Mouse (Mus musculus): ENCODE measurements around the gene Ahcyl2. TPM values are rescaled to one million over a fixed set of nuclear protein-coding genes. Genes with fewer than 3 reads are reported as not detected.

Ahcyl2 gene
- total and polyA plus RNA-seq, 2 experiments from 2014 or later, result 13.6 to 48.3 TPM

GRCm38 (mm10) chr6:29793520-29793919 lies 25.7 kb downstream of the Ahcyl2 start:
- Histone ChIP-seq H3K4me1 (ENCODE audit: insufficient read depth) (0 out of 2 replicates have a peak, but pooled peaks cover 6% of the 10 kb centered on the region), H3K9me3 (ENCODE audit: low read length) (no peaks in the 10 kb centered on the region), H3K27ac (ENCODE audit: low read depth, low read length) (no peak overlapping the region), H3K36me3 (ENCODE audit: insufficient read depth) (no peaks in the 10 kb centered on the region), H3K4me3 (ENCODE audit: low read depth, low read length) (no peak overlapping the region), H3K4me2 (ENCODE audit: low read depth) (no peak overlapping the region), H3K9ac (no peak overlapping the region), H3K27me3 (ENCODE audit: insufficient read depth, low read length) (no peaks in the 10 kb centered on the region)
- ATAC-seq (no peak), DNase-seq (no peak)
- 83% methylated on average over 1 of the region's 1 CpGs for WGBS
- no peak for TF ChIP-seq CTCF (IDR thresholded peaks at IDR 0.05; ENCODE audit: low read depth)

- H3K9ac ChIP-seq, result no peak overlapping the region
- no peak overlapping the region for H3K4me2 ChIP-seq (ENCODE audit: low read depth)
These were observed 26.8 kb downstream of the Ahcyl2 start for GRCm38 (mm10) chr6:29794582-29794981.

GRCm38 (mm10) chr6:29802979-29803378 lies 35.2 kb downstream of the Ahcyl2 start:
- WGBS, result 98% methylated on average over 1 of the region's 1 CpGs
- Histone ChIP-seq H3K4me2 (ENCODE audit: low read depth) (no peak overlapping the region), H3K27ac (ENCODE audit: low read depth, low read length) (no peak overlapping the region), H3K9ac (no peak overlapping the region), H3K9me3 (ENCODE audit: low read length) (no peaks in the 10 kb centered on the region), H3K27me3 (ENCODE audit: insufficient read depth, low read length) (no peaks in the 10 kb centered on the region), H3K4me3 (ENCODE audit: low read depth, low read length) (no peak overlapping the region), H3K36me3 (ENCODE audit: insufficient read depth) (no peaks in the 10 kb centered on the region), H3K4me1 (ENCODE audit: insufficient read depth) (no peaks in the 10 kb centered on the region)
- no peak for TF ChIP-seq CTCF (IDR thresholded peaks at IDR 0.05; ENCODE audit: low read depth)
- ATAC-seq (no peak), DNase-seq (no peak)

More at GRCm38 (mm10) chr6:29794582-29794981, 26.8 kb downstream of the Ahcyl2 start:
- ATAC-seq, result no peak
- no peaks in the 10 kb centered on the region for H3K27me3 ChIP-seq (ENCODE audit: insufficient read depth, low read length)
- H3K27ac ChIP-seq (ENCODE audit: low read depth, low read length), result no peak overlapping the region
- WGBS, result 90% methylated on average over 6 of the region's 6 CpGs
- H3K36me3 ChIP-seq (ENCODE audit: insufficient read depth), result no peaks in the 10 kb centered on the region
- no peaks in the 10 kb centered on the region for H3K9me3 ChIP-seq (ENCODE audit: low read length)
- H3K4me1 ChIP-seq (ENCODE audit: insufficient read depth), result no peaks in the 10 kb centered on the region
- no peak for DNase-seq
- TF ChIP-seq CTCF (IDR thresholded peaks at IDR 0.05; ENCODE audit: low read depth), result no peak
- no peak overlapping the region for H3K4me3 ChIP-seq (ENCODE audit: low read depth, low read length)

- Histone ChIP-seq H3K36me3 (ENCODE audit: insufficient read depth) (no peaks in the 10 kb centered on the region), H3K9me3 (ENCODE audit: low read length) (no peaks in the 10 kb centered on the region), H3K27ac (ENCODE audit: low read depth, low read length) (no peak overlapping the region), H3K27me3 (ENCODE audit: insufficient read depth, low read length) (no peaks in the 10 kb centered on the region), H3K4me3 (ENCODE audit: low read depth, low read length) (no peak overlapping the region), H3K9ac (no peak overlapping the region), H3K4me2 (ENCODE audit: low read depth) (no peak overlapping the region), H3K4me1 (ENCODE audit: insufficient read depth) (no peaks in the 10 kb centered on the region)
- TF ChIP-seq CTCF (IDR thresholded peaks at IDR 0.05; ENCODE audit: low read depth), result no peak
- 56% methylated on average over 3 of the region's 3 CpGs for WGBS
- no peak for DNase-seq
- ATAC-seq, result no peak
These were observed 36.2 kb downstream of the Ahcyl2 start for GRCm38 (mm10) chr6:29804006-29804405.

- Histone ChIP-seq H3K27ac (ENCODE audit: low read depth, low read length) (no peak overlapping the region), H3K9me3 (ENCODE audit: low read length) (no peaks in the 10 kb centered on the region), H3K4me1 (ENCODE audit: insufficient read depth) (no peaks in the 10 kb centered on the region), H3K4me3 (ENCODE audit: low read depth, low read length) (no peak overlapping the region), H3K27me3 (ENCODE audit: insufficient read depth, low read length) (no peaks in the 10 kb centered on the region), H3K9ac (no peak overlapping the region), H3K36me3 (ENCODE audit: insufficient read depth) (no peaks in the 10 kb centered on the region), H3K4me2 (ENCODE audit: low read depth) (no peak overlapping the region)
- ATAC-seq (no peak), DNase-seq (no peak)
- TF ChIP-seq CTCF (IDR thresholded peaks at IDR 0.05; ENCODE audit: low read depth), result no peak
- WGBS, result 45% methylated on average over 2 of the region's 2 CpGs
These were observed 37.6 kb downstream of the Ahcyl2 start for GRCm38 (mm10) chr6:29805381-29805780.

GRCm38 (mm10) chr6:29812076-29812475 lies 44.3 kb downstream of the Ahcyl2 start:
- no peaks in the 10 kb centered on the region for H3K9me3 ChIP-seq (ENCODE audit: low read length)
- H3K27me3 ChIP-seq (ENCODE audit: insufficient read depth, low read length), result no peaks in the 10 kb centered on the region
- DNase-seq (no peak), ATAC-seq (no peak)
- no peak for TF ChIP-seq CTCF (IDR thresholded peaks at IDR 0.05; ENCODE audit: low read depth)
- H3K4me3 ChIP-seq (ENCODE audit: low read depth, low read length), result no peak overlapping the region
- no peak overlapping the region for H3K27ac ChIP-seq (ENCODE audit: low read depth, low read length)
- no peak overlapping the region for H3K4me2 ChIP-seq (ENCODE audit: low read depth)
- H3K4me1 ChIP-seq (ENCODE audit: insufficient read depth), result 0 out of 2 replicates have a peak, but pooled peaks cover 12% of the 10 kb centered on the region
- WGBS, result 79% methylated on average over 2 of the region's 2 CpGs
- H3K9ac ChIP-seq, result no peak overlapping the region
- no peaks in the 10 kb centered on the region for H3K36me3 ChIP-seq (ENCODE audit: insufficient read depth)

GRCm38 (mm10) chr6:29812651-29813050 lies 44.8 kb downstream of the Ahcyl2 start:
- H3K27me3 ChIP-seq (ENCODE audit: insufficient read depth, low read length), result no peaks in the 10 kb centered on the region
- H3K9ac ChIP-seq, result no peak overlapping the region
- H3K27ac ChIP-seq (ENCODE audit: low read depth, low read length), result no peak overlapping the region
- ATAC-seq, result no peak
- TF ChIP-seq CTCF (IDR thresholded peaks at IDR 0.05; ENCODE audit: low read depth), result no peak
- H3K4me3 ChIP-seq (ENCODE audit: low read depth, low read length), result no peak overlapping the region
- H3K9me3 ChIP-seq (ENCODE audit: low read length), result no peaks in the 10 kb centered on the region
- H3K36me3 ChIP-seq (ENCODE audit: insufficient read depth), result no peaks in the 10 kb centered on the region
- H3K4me2 ChIP-seq (ENCODE audit: low read depth), result no peak overlapping the region
- H3K4me1 ChIP-seq (ENCODE audit: insufficient read depth), result 0 out of 2 replicates have a peak, but pooled peaks cover 12% of the 10 kb centered on the region
- DNase-seq, result peak; percentile 29
- WGBS, result 5% methylated on average over 1 of the region's 1 CpGs

All from forebrain, postnatal 0 days (tissue).